Comparison of ENCODE assay signal across 12 mouse cellular contexts in the genomic region with DNA sequence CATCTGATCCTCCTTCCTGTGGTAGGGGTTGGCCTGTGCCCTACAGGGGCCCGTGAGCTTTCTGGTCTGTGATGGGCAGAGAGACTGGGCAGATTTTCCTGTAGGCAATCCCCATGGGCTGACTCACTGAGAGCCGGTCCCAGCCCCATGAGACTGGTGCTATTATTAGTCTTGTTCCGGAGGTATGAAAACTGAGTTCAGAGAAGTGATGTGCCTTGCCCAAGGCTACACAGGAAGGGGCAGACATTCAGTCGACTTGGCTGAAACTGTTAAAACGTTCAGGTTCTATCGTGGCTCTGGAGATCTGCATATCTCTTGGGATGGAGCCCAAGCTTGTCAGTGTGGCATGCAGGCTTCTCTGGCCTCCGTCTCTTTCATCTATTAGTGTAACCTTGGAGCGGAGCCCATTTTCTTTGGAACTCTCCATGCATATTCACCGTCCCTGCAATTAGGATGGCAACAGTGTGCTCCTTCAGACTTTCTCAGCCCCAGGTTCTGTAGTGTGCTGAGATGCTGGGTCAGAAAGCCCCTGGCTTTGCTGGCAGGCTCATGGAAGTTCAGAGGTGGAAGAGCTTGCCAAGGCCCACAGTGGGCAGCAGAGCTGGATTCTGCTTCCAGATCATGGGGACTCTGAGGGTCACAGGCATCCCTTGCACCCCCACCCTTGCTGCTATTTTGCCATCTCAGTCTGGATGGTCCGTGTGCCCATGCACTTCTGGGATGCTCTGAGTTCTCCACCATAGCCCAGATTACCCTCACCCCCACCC. TPM values are rescaled to one million over a fixed set of nuclear protein-coding genes. Genes with fewer than 3 reads are reported as not detected.
DNase-seq lines count a peak whose midpoint lies in the region; ATAC-seq lines count a peak whose summit lies in the region.
"Had no signal": no experiment of that assay in that cellular context is flagged by ENCODE, and none has a peak within 500 bp of the region (broad histone marks: within the 10 kb centered on the region; RNA-seq: fewer than 3 reads in every experiment).

No protein-coding gene starts in this region.

- no peaks in the 10 kb centered on the region for H3K9me3 ChIP-seq in forebrain, embryonic 14.5 days (replicated peaks; ENCODE audit: control insufficient read depth, low read length)
- no peaks in the 10 kb centered on the region for H3K9me3 ChIP-seq in forebrain, embryonic 12.5 days
- H3K9me3 ChIP-seq in intestine, embryonic 15.5 days, result no peaks in the 10 kb centered on the region
- H3K9me3 ChIP-seq: embryonic facial prominence, embryonic 12.5 days had no signal

- H3K4me1 ChIP-seq in forebrain, embryonic 14.5 days (ENCODE audit: control insufficient read depth, insufficient read depth, low read length), result no peaks in the 10 kb centered on the region
- H3K4me1 ChIP-seq in forebrain, embryonic 12.5 days, result no peaks in the 10 kb centered on the region
- no peaks in the 10 kb centered on the region for H3K4me1 ChIP-seq in intestine, embryonic 15.5 days (replicated peaks)

- H3K4me3 ChIP-seq in forebrain, embryonic 14.5 days (ENCODE audit: low read depth, low read length), result no peak overlapping the region
- no peak overlapping the region for H3K4me3 ChIP-seq in forebrain, embryonic 12.5 days (replicated peaks)
- no peak overlapping the region for H3K4me3 ChIP-seq in intestine, embryonic 15.5 days (replicated peaks)
- H3K4me3 ChIP-seq: embryonic facial prominence, embryonic 12.5 days had no signal

- no peak overlapping the region for H3K27ac ChIP-seq in forebrain, embryonic 14.5 days (ENCODE audit: low read depth, low read length)
- H3K27ac ChIP-seq in forebrain, embryonic 12.5 days, result no peak overlapping the region
- no peak overlapping the region for H3K27ac ChIP-seq in intestine, embryonic 15.5 days
- H3K27ac ChIP-seq: embryonic facial prominence, embryonic 12.5 days had no signal

- DNase-seq in forebrain, embryonic 14.5 days (ENCODE audit: low spot score), result peak; percentile 62
- DNase-seq in urinary bladder, postnatal 14 days (ENCODE audit: low spot score), result peak; percentile 20
- no peak for DNase-seq in urinary bladder, postnatal 25 days (ENCODE audit: low spot score)
- DNase-seq in fibroblast of lung, adult 2 months (ENCODE audit: low read depth), result peak; percentile 29
- DNase-seq in left cerebral cortex, adult 11 months (ENCODE audit: low spot score), result no peak
- DNase-seq in kidney, postnatal 25 days, result no peak
- DNase-seq: kidney, postnatal 10 days had no signal

- H3K4me2 ChIP-seq in forebrain, embryonic 14.5 days (ENCODE audit: low read length), result no peak overlapping the region
- H3K4me2 ChIP-seq in forebrain, embryonic 12.5 days, result no peak overlapping the region
- no peak overlapping the region for H3K4me2 ChIP-seq in intestine, embryonic 15.5 days (replicated peaks)
- H3K4me2 ChIP-seq: embryonic facial prominence, embryonic 12.5 days had no signal

- H3K36me3 ChIP-seq in forebrain, embryonic 14.5 days (ENCODE audit: control insufficient read depth, insufficient read depth, low read length), result no peaks in the 10 kb centered on the region
- H3K36me3 ChIP-seq in forebrain, embryonic 12.5 days (replicated peaks), result no peaks in the 10 kb centered on the region
- no peaks in the 10 kb centered on the region for H3K36me3 ChIP-seq in intestine, embryonic 15.5 days
- H3K36me3 ChIP-seq: embryonic facial prominence, embryonic 12.5 days had no signal

- H3K9ac ChIP-seq in forebrain, embryonic 14.5 days (ENCODE audit: low read length), result no peak overlapping the region
- H3K9ac ChIP-seq in forebrain, embryonic 12.5 days, result no peak overlapping the region
- H3K9ac ChIP-seq in intestine, embryonic 15.5 days, result no peak overlapping the region
- H3K9ac ChIP-seq: embryonic facial prominence, embryonic 12.5 days had no signal

- no peaks in the 10 kb centered on the region for H3K27me3 ChIP-seq in forebrain, embryonic 14.5 days (replicated peaks; ENCODE audit: control insufficient read depth, insufficient read depth, low read length)
- H3K27me3 ChIP-seq in forebrain, embryonic 12.5 days, result no peaks in the 10 kb centered on the region
- H3K27me3 ChIP-seq in intestine, embryonic 15.5 days (replicated peaks), result no peaks in the 10 kb centered on the region
- H3K27me3 ChIP-seq: embryonic facial prominence, embryonic 12.5 days had no signal

- 50% methylated on average over 10 of the region's 10 CpGs for WGBS in forebrain, embryonic 14.5 days
- WGBS in forebrain, embryonic 12.5 days, result 79% methylated on average over 10 of the region's 10 CpGs
- WGBS in intestine, embryonic 15.5 days, result 63% methylated on average over 10 of the region's 10 CpGs

- no peak for ATAC-seq in forebrain, embryonic 14.5 days
- ATAC-seq in forebrain, embryonic 12.5 days (ENCODE audit: low FRiP score), result no peak
- no peak for ATAC-seq in intestine, embryonic 15.5 days
- ATAC-seq: activated CD4-positive, CD25-positive, alpha-beta regulatory T cell, adult 4 months; lung, postnatal 0 days had no signal

RNA-seq across cellular contexts. Expression of a gene that starts 37.5 kb away (rescaled TPM):
- polyA plus RNA-seq in forebrain, embryonic 14.5 days (2014; fragmentation: Nextera tagmentation; extraction: Ambion mirVana), result 1.0 and 1.4 TPM in 2 replicates
- 0.22 and 0.42 TPM in 2 replicates for polyA plus RNA-seq in forebrain, embryonic 12.5 days (2016; fragmentation: Nextera tagmentation; extraction: Ambion mirVana)
- polyA plus RNA-seq in intestine, embryonic 15.5 days (2015; fragmentation: Nextera tagmentation; extraction: Ambion mirVana), result 1.6 and 1.9 TPM in 2 replicates
- polyA plus RNA-seq: activated CD4-positive, CD25-positive, alpha-beta regulatory T cell, adult 4 months had no signal

Comparison
In these comparisons a context has a peak if more than half of its experiments do, and no peak if none do; other contexts are left out.
1. DNase-seq: peak in forebrain, embryonic 14.5 days (single experiment), urinary bladder, postnatal 14 days (single experiment) and fibroblast of lung, adult 2 months (single experiment); none in urinary bladder, postnatal 25 days (single experiment), left cerebral cortex, adult 11 months (single experiment) and kidney, postnatal 25 days (0 of 2).